Mouse (Mus musculus) small intestine, adult 2 months (tissue): ENCODE data around the gene Fam83f.

Source experiments
- CTCF ChIP-seq: fragments of 200-500 bp; IDR thresholded peaks from 2 replicates; pipeline ENCODE4 v1.5.1; 2012; ENCODE audit warnings: low read depth, mild to moderate bottlenecking, control low read depth, inconsistent platforms, low read length, moderate library complexity, mixed read lengths; ENCODE audit not compliant: insufficient replicate concordance, insufficient read length; ENCODE audit errors: extremely low read depth
- POLR2A ChIP-seq: fragments of 200-500 bp; IDR thresholded peaks from 2 replicates; pipeline ENCODE4 v1.6.1; 2012; ENCODE audit warnings: low read depth, mild to moderate bottlenecking, control low read depth, inconsistent platforms, low read length, moderate library complexity

DNA sequence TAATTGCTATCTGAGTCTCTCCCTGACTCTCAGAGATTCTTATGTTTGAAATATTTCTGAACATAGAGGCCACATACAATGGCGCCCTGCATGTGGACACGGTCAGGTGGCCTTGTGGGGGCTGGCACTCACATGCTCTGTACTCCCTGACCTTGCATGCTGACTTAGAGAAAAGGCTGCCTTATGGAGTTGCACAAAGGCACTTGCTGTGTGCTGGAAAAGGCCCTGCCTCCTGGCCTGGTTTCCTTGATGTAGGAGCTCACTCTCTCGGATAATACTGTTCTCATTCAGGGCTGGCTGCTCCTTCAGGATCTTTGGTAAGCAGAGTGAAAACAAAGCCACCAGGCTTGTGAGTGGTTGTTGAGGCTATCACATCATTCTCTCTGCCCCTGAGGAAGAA is 12.3 kb downstream of the Fam83f start:
- TF ChIP-seq CTCF, result no peak
- TF ChIP-seq POLR2A, result no peak
